Mouse (Mus musculus): ENCODE measurements around the gene Rpp21. TPM values are rescaled to one million over a fixed set of nuclear protein-coding genes. Genes with fewer than 3 reads are reported as not detected.

Gene Rpp21
- 114 and 130 TPM in 2 replicates for polyA plus RNA-seq (2012; rRNA removed)

DNA sequence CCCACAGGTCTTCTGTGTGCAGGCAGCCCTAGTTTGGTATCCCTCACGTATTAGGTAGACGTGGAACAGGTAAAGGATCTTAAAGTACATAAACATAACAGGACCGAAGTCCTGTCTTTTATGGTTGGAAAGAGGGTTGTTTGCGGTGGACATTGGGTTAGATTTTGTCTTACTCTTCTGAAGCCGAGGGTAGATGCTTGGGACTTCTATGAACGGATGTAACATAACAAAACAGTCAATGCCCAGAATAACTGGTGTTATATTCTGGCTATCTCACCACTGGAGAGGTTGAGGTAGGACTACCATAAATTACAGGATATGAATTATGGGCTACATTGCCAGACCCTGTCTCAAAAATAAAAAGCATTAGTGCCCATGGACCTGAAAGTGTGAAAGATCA lies at the start of gene Rpp21:
Gene Rpp21, minus strand, starts transcription at position 101 of the 400 bp plus-strand sequence.

GRCm38 (mm10) chr17:36286390-36286789 lies 28.5 kb upstream of the Rpp21 start, which contains the start of gene H2-M10.2:
TSS of gene H2-M10.2 (minus strand) at chr17:36286490.

GRCm38 (mm10) chr17:36271586-36272256 lies 13.9 kb upstream of the Rpp21 start, which contains the start of gene Trim39:
TSS of gene Trim39 (minus strand) at chr17:36272247.

Other genes with a start within 250 kb of the Rpp21 start
- gene H2-T24, start 237.5 kb downstream of the Rpp21 start, polyA plus RNA-seq (2012; rRNA removed) = 0.68 and 0.84 TPM in 2 replicates
- 331 and 384 TPM in 2 replicates for gene H2-T23, start 225.2 kb downstream of the Rpp21 start, polyA plus RNA-seq (2012; rRNA removed)
- gene H2-T22, start 215.3 kb downstream of the Rpp21 start, polyA plus RNA-seq (2012; rRNA removed) = 43.7 and 46.6 TPM in 2 replicates
- gene Gm6034, start 215.1 kb downstream of the Rpp21 start, polyA plus RNA-seq (2012; rRNA removed) = 0.10 TPM in 1 of 2 replicates, not detected in the other
- 0.09 and 0.37 TPM in 2 replicates for gene Gm11127, start 199.7 kb downstream of the Rpp21 start, polyA plus RNA-seq (2012; rRNA removed)
- 0.08 TPM in 1 of 2 replicates, not detected in the other for gene Gm19684, start 136.4 kb downstream of the Rpp21 start, polyA plus RNA-seq (2012; rRNA removed)
- 0.81 and 1.1 TPM in 2 replicates for gene Gm7030, start 128.6 kb downstream of the Rpp21 start, polyA plus RNA-seq (2012; rRNA removed)
- gene Gm8909, start 89.5 kb downstream of the Rpp21 start, polyA plus RNA-seq (2012; rRNA removed) = 6.6 and 15.8 TPM in 2 replicates
- 11.7 and 19.7 TPM in 2 replicates for gene H2-T3, start 67.8 kb downstream of the Rpp21 start, polyA plus RNA-seq (2012; rRNA removed)
- 11.1 and 13.4 TPM in 2 replicates for gene Trim39, start 14.2 kb upstream of the Rpp21 start, polyA plus RNA-seq (2012; rRNA removed)
- not detected in 2 replicates for gene H2-M10.2, start 28.4 kb upstream of the Rpp21 start, polyA plus RNA-seq (2012; rRNA removed)
- gene H2-M10.1, start 68.1 kb upstream of the Rpp21 start, polyA plus RNA-seq (2012; rRNA removed) = not detected in 2 replicates
- not detected in 2 replicates for gene H2-M10.3, start 110.3 kb upstream of the Rpp21 start, polyA plus RNA-seq (2012; rRNA removed)
- not detected in 2 replicates for gene H2-M10.4, start 204.3 kb upstream of the Rpp21 start, polyA plus RNA-seq (2012; rRNA removed)

Data from colon, adult 2 months (tissue).